Mouse (Mus musculus): ENCODE data around the gene Kcnv2. TPM values are rescaled to one million over a fixed set of nuclear protein-coding genes. Genes with fewer than 3 reads are reported as not detected.

Gene Kcnv2
- polyA plus RNA-seq, 1 experiment from 2014 or later: 0.12 TPM

GRCm38 (mm10) chr19:27327569-27327968 is 5.2 kb downstream of the Kcnv2 start:
- H3K27me3 ChIP-seq: no peaks in the 10 kb centered on the region
- no peak overlapping the region for H3K4me2 ChIP-seq
- no peak for ATAC-seq (ENCODE audit: low FRiP score, low read depth)
- no peaks in the 10 kb centered on the region for H3K4me1 ChIP-seq (replicated peaks)
- no peak overlapping the region for H3K9ac ChIP-seq
- no peak overlapping the region for H3K27ac ChIP-seq (replicated peaks)
- 93% methylated on average over 6 of the region's 6 CpGs for WGBS
- no peak overlapping the region for H3K4me3 ChIP-seq
- no peaks in the 10 kb centered on the region for H3K9me3 ChIP-seq
- no peaks in the 10 kb centered on the region for H3K36me3 ChIP-seq

- Histone ChIP-seq H3K36me3 (no peaks in the 10 kb centered on the region), H3K4me2 (no peak overlapping the region), H3K4me3 (no peak overlapping the region), H3K27me3 (no peaks in the 10 kb centered on the region), H3K4me1 (replicated peaks) (no peaks in the 10 kb centered on the region), H3K9ac (no peak overlapping the region), H3K27ac (replicated peaks) (no peak overlapping the region), H3K9me3 (no peaks in the 10 kb centered on the region)
- WGBS: 74% methylated on average over 3 of the region's 3 CpGs
- no peak for ATAC-seq (ENCODE audit: low FRiP score, low read depth)
Observed at GRCm38 (mm10) chr19:27328166-27328565, 5.8 kb downstream of the Kcnv2 start.

GRCm38 (mm10) chr19:27328644-27329043 is 6.3 kb downstream of the Kcnv2 start:
- ATAC-seq (ENCODE audit: low FRiP score, low read depth): no peak
- no peaks in the 10 kb centered on the region for H3K36me3 ChIP-seq
- no peak overlapping the region for H3K27ac ChIP-seq (replicated peaks)
- H3K4me1 ChIP-seq (replicated peaks): no peaks in the 10 kb centered on the region
- H3K4me3 ChIP-seq: no peak overlapping the region
- no peak overlapping the region for H3K9ac ChIP-seq
- no peak overlapping the region for H3K4me2 ChIP-seq
- no peaks in the 10 kb centered on the region for H3K9me3 ChIP-seq
- no peaks in the 10 kb centered on the region for H3K27me3 ChIP-seq
- 94% methylated on average over 4 of the region's 4 CpGs for WGBS

- no peak overlapping the region for H3K9ac ChIP-seq
- H3K36me3 ChIP-seq: no peaks in the 10 kb centered on the region
- no peaks in the 10 kb centered on the region for H3K27me3 ChIP-seq
- no peak for ATAC-seq (ENCODE audit: low FRiP score, low read depth)
- H3K9me3 ChIP-seq: no peaks in the 10 kb centered on the region
- no peak overlapping the region for H3K4me3 ChIP-seq
- no peaks in the 10 kb centered on the region for H3K4me1 ChIP-seq (replicated peaks)
- WGBS: 47% methylated on average over 6 of the region's 6 CpGs
- no peak overlapping the region for H3K27ac ChIP-seq (replicated peaks)
- H3K4me2 ChIP-seq: no peak overlapping the region
Observed at GRCm38 (mm10) chr19:27332207-27332794, 9.9 kb downstream of the Kcnv2 start.

GRCm38 (mm10) chr19:27336126-27336917 is 13.9 kb downstream of the Kcnv2 start:
- 70% methylated on average over 4 of the region's 4 CpGs for WGBS
- no peak overlapping the region for H3K4me3 ChIP-seq
- H3K4me2 ChIP-seq: no peak overlapping the region
- H3K9me3 ChIP-seq: no peaks in the 10 kb centered on the region
- no peaks in the 10 kb centered on the region for H3K27me3 ChIP-seq
- H3K36me3 ChIP-seq: no peaks in the 10 kb centered on the region
- H3K27ac ChIP-seq (replicated peaks): no peak overlapping the region
- no peak for ATAC-seq (ENCODE audit: low FRiP score, low read depth)
- no peaks in the 10 kb centered on the region for H3K4me1 ChIP-seq (replicated peaks)
- H3K9ac ChIP-seq: no peak overlapping the region

GRCm38 (mm10) chr19:27346501-27346900 is 24.1 kb downstream of the Kcnv2 start:
- H3K4me3 ChIP-seq: no peak overlapping the region
- no peak overlapping the region for H3K27ac ChIP-seq (replicated peaks)
- H3K4me2 ChIP-seq: no peak overlapping the region
- no peak overlapping the region for H3K9ac ChIP-seq
- H3K9me3 ChIP-seq: no peaks in the 10 kb centered on the region
- H3K27me3 ChIP-seq: no peaks in the 10 kb centered on the region
- no peaks in the 10 kb centered on the region for H3K4me1 ChIP-seq (replicated peaks)
- H3K36me3 ChIP-seq: no peaks in the 10 kb centered on the region
- 92% methylated on average over 1 of the region's 1 CpGs for WGBS
- ATAC-seq (ENCODE audit: low FRiP score, low read depth): no peak

GRCm38 (mm10) chr19:27351700-27352099 is 29.3 kb downstream of the Kcnv2 start:
- no peaks in the 10 kb centered on the region for H3K9me3 ChIP-seq

GRCm38 (mm10) chr19:27360381-27360780 is 38.0 kb downstream of the Kcnv2 start:
- H3K4me3 ChIP-seq: no peak overlapping the region
- no peak for ATAC-seq (ENCODE audit: low FRiP score, low read depth)
- no peaks in the 10 kb centered on the region for H3K27me3 ChIP-seq
- no peak overlapping the region for H3K27ac ChIP-seq (replicated peaks)
- H3K9ac ChIP-seq: no peak overlapping the region
- peaks cover 5% of the 10 kb centered on the region for H3K4me1 ChIP-seq (replicated peaks)
- no peak overlapping the region for H3K4me2 ChIP-seq
- H3K9me3 ChIP-seq: no peaks in the 10 kb centered on the region; the same call in 1 of the 2 replicates
- no peaks in the 10 kb centered on the region for H3K36me3 ChIP-seq

More at GRCm38 (mm10) chr19:27351700-27352099, 29.3 kb downstream of the Kcnv2 start:
- ATAC-seq (ENCODE audit: low FRiP score, low read depth): no peak
- Histone ChIP-seq H3K4me1 (replicated peaks) (no peaks in the 10 kb centered on the region), H3K9ac (no peak overlapping the region), H3K27ac (replicated peaks) (no peak overlapping the region), H3K4me3 (no peak overlapping the region), H3K27me3 (no peaks in the 10 kb centered on the region), H3K4me2 (no peak overlapping the region), H3K36me3 (no peaks in the 10 kb centered on the region)
- 56% methylated on average over 6 of the region's 6 CpGs for WGBS

GRCm38 (mm10) chr19:27363891-27364290 is 41.5 kb downstream of the Kcnv2 start:
- H3K36me3 ChIP-seq: no peaks in the 10 kb centered on the region
- H3K4me1 ChIP-seq (replicated peaks): peaks cover 5% of the 10 kb centered on the region
- no peaks in the 10 kb centered on the region for H3K27me3 ChIP-seq
- H3K4me2 ChIP-seq: peak overlapping the region; percentile 26; the same call in 1 of the 2 replicates
- WGBS: 66% methylated on average over 4 of the region's 4 CpGs
- ATAC-seq (ENCODE audit: low FRiP score, low read depth): no peak
- no peak overlapping the region for H3K9ac ChIP-seq
- H3K4me3 ChIP-seq: no peak overlapping the region
- no peak overlapping the region for H3K27ac ChIP-seq (replicated peaks)
- H3K9me3 ChIP-seq: no peaks in the 10 kb centered on the region

- ATAC-seq (ENCODE audit: low FRiP score, low read depth): no peak
- WGBS: 19% methylated on average over 8 of the region's 8 CpGs
- Histone ChIP-seq H3K27ac (replicated peaks) (no peak overlapping the region), H3K9ac (no peak overlapping the region), H3K4me1 (replicated peaks) (peaks cover 5% of the 10 kb centered on the region), H3K4me2 (peak overlapping the region; percentile 26), H3K9me3 (no peaks in the 10 kb centered on the region), H3K27me3 (no peaks in the 10 kb centered on the region), H3K36me3 (no peaks in the 10 kb centered on the region), H3K4me3 (no peak overlapping the region)
Observed at GRCm38 (mm10) chr19:27364521-27364931, 42.1 kb downstream of the Kcnv2 start.

GRCm38 (mm10) chr19:27366113-27366746 is 43.8 kb downstream of the Kcnv2 start:
- H3K4me3 ChIP-seq: no peak overlapping the region
- no peak overlapping the region for H3K9ac ChIP-seq
- H3K27me3 ChIP-seq: no peaks in the 10 kb centered on the region
- H3K9me3 ChIP-seq: no peaks in the 10 kb centered on the region
- H3K36me3 ChIP-seq: no peaks in the 10 kb centered on the region
- ATAC-seq (ENCODE audit: low FRiP score, low read depth): no peak
- 85% methylated on average over 10 of the region's 10 CpGs for WGBS
- H3K4me1 ChIP-seq (replicated peaks): peaks cover 5% of the 10 kb centered on the region
- H3K4me2 ChIP-seq: no peak overlapping the region
- H3K27ac ChIP-seq (replicated peaks): no peak overlapping the region

GRCm38 (mm10) chr19:27369461-27370135 is 47.2 kb downstream of the Kcnv2 start:
- H3K27me3 ChIP-seq: no peaks in the 10 kb centered on the region
- ATAC-seq (ENCODE audit: low FRiP score, low read depth): no peak
- peaks cover 1% of the 10 kb centered on the region for H3K4me1 ChIP-seq (replicated peaks)
- no peaks in the 10 kb centered on the region for H3K36me3 ChIP-seq
- H3K4me2 ChIP-seq: no peak overlapping the region
- H3K9ac ChIP-seq: no peak overlapping the region
- WGBS: 75% methylated on average over 3 of the region's 3 CpGs
- H3K4me3 ChIP-seq: no peak overlapping the region
- no peaks in the 10 kb centered on the region for H3K9me3 ChIP-seq
- no peak overlapping the region for H3K27ac ChIP-seq (replicated peaks)
